Mouse (Mus musculus) stomach, postnatal 0 days (tissue): ENCODE data around the gene Upb1. TPM values are rescaled to one million over a fixed set of nuclear protein-coding genes. Genes with fewer than 3 reads are reported as not detected.
A peak's percentile ranks its signal among the peaks of the same experiment; 100 is the strongest.

Experiments used
- ATAC-seq: fragments of 200-750 bp; cut with Nextera tagmentation; 2 replicates; pipeline ENCODE4 v1.8.0; 2017; ENCODE audit not compliant: low FRiP score, low TSS enrichment
- DNase-seq: peaks from one replicate; pipeline ENCODE4 v3.0.0-alpha.2; 2016; ENCODE audit warnings: low spot score
- H3K27ac ChIP-seq: fragments of 300-500 bp; sonication (generic); replicated peaks from 2 replicates; pipeline ENCODE4 v1.5.1; 2014; ENCODE audit warnings: mild to moderate bottlenecking, control low read depth
- H3K27me3 ChIP-seq: fragments of 300-500 bp; sonication (generic); 2 replicates; pipeline ENCODE4 v1.6.1; 2014; ENCODE audit warnings: low read length; ENCODE audit not compliant: control insufficient read depth, insufficient read depth
- H3K36me3 ChIP-seq: fragments of 300-500 bp; sonication (generic); 2 replicates; pipeline ENCODE4 v1.6.1; 2014; ENCODE audit warnings: low read length, mixed read lengths; ENCODE audit not compliant: control insufficient read depth, insufficient read depth
- H3K4me1 ChIP-seq: fragments of 300-500 bp; sonication (generic); replicated peaks from 2 replicates; pipeline ENCODE4 v1.6.1; 2014; ENCODE audit warnings: antibody characterized with exemption; ENCODE audit not compliant: control insufficient read depth, insufficient read depth
- H3K4me2 ChIP-seq: fragments of 300-500 bp; sonication (generic); replicated peaks from 2 replicates; pipeline ENCODE4 v1.6.1; 2014; ENCODE audit warnings: low read depth, mild to moderate bottlenecking, control low read depth, moderate library complexity
- H3K4me3 ChIP-seq: fragments of 300-500 bp; sonication (generic); 2 replicates; pipeline ENCODE4 v1.5.1; 2014; ENCODE audit warnings: low read depth, low read length, control low read depth
- H3K9ac ChIP-seq: fragments of 300-500 bp; sonication (generic); 2 replicates; pipeline ENCODE4 v1.6.1; 2014; ENCODE audit warnings: mild to moderate bottlenecking, low read length, control low read depth, mixed read lengths
- H3K9me3 ChIP-seq: fragments of 300-500 bp; sonication (generic); 2 replicates; pipeline ENCODE4 v1.6.1; 2016; ENCODE audit warnings: low read length; ENCODE audit not compliant: control insufficient read depth
- CTCF ChIP-seq: IDR thresholded peaks from 2 replicates; pipeline ENCODE4 v1.5.1; 2016; ENCODE audit warnings: antibody characterized with exemption, low read depth, mild to moderate bottlenecking, moderate library complexity
- EP300 ChIP-seq: optimal IDR thresholded peaks from 2 replicates; pipeline ENCODE3; 2016; ENCODE audit warnings: antibody characterized with exemption
- WGBS: fragments of 180-500 bp; shearing (Covaris S2); extraction: QIAGEN DNeasy Blood & Tissue Kit; methylation state at CpG from one replicate; pipeline ENCODE4 v1.1.7; 2014; 5-methylcytosine and 5-hydroxymethylcytosine counted together
- polyA plus RNA-seq: library from polyadenylated mRNA; unstranded; fragments of >200 nt; fragmentation: Nextera tagmentation; extraction: Ambion mirVana; gene quantifications from 2 replicates; pipeline ENCODE4 v1.2.1, GENCODE M21; 2015

Upb1 gene
- polyA plus RNA-seq, 1 experiment from 2014 or later, result 3.8 TPM

GRCm38 (mm10) chr10:75412114-75413103 is 11.5 kb downstream of the Upb1 start:
- DNase-seq (no peak), ATAC-seq (peak; percentile 45; the same call in 1 of the 2 replicates)
- H3K4me3 ChIP-seq, result no peak overlapping the region
- TF ChIP-seq CTCF (no peak), EP300 (no peak)
- H3K9ac ChIP-seq, result no peak overlapping the region
- H3K36me3 ChIP-seq, result no peaks in the 10 kb centered on the region
- no peaks in the 10 kb centered on the region for H3K9me3 ChIP-seq
- H3K4me2 ChIP-seq, result no peak overlapping the region
- no peaks in the 10 kb centered on the region for H3K27me3 ChIP-seq
- H3K4me1 ChIP-seq, result no peaks in the 10 kb centered on the region
- no peak overlapping the region for H3K27ac ChIP-seq
- WGBS, result 55% methylated on average over 27 of the region's 27 CpGs

GRCm38 (mm10) chr10:75414925-75415324 is 14.0 kb downstream of the Upb1 start:
- no peak for DNase-seq
- no peaks in the 10 kb centered on the region for H3K27me3 ChIP-seq
- H3K9me3 ChIP-seq, result no peaks in the 10 kb centered on the region
- no peak overlapping the region for H3K4me2 ChIP-seq
- TF ChIP-seq CTCF, result no peak
- no peak for TF ChIP-seq EP300
- WGBS, result 80% methylated on average over 7 of the region's 7 CpGs
- H3K27ac ChIP-seq, result no peak overlapping the region
- H3K4me3 ChIP-seq, result no peak overlapping the region
- no peak overlapping the region for H3K9ac ChIP-seq
- H3K36me3 ChIP-seq, result no peaks in the 10 kb centered on the region
- H3K4me1 ChIP-seq, result no peaks in the 10 kb centered on the region
- ATAC-seq, result no peak

GRCm38 (mm10) chr10:75417363-75418042 is 16.6 kb downstream of the Upb1 start:
- TF ChIP-seq CTCF (peak; percentile 29), EP300 (no peak)
- Histone ChIP-seq H3K4me1 (no peaks in the 10 kb centered on the region), H3K4me3 (no peak overlapping the region), H3K27me3 (no peaks in the 10 kb centered on the region), H3K36me3 (no peaks in the 10 kb centered on the region), H3K4me2 (no peak overlapping the region), H3K9me3 (no peaks in the 10 kb centered on the region), H3K9ac (no peak overlapping the region), H3K27ac (no peak overlapping the region)
- 61% methylated on average over 8 of the region's 8 CpGs for WGBS
- DNase-seq, result no peak
- ATAC-seq, result no peak

- TF ChIP-seq CTCF (no peak), EP300 (no peak)
- Histone ChIP-seq H3K9ac (no peak overlapping the region), H3K4me2 (no peak overlapping the region), H3K4me1 (no peaks in the 10 kb centered on the region), H3K36me3 (no peaks in the 10 kb centered on the region), H3K4me3 (no peak overlapping the region), H3K9me3 (no peaks in the 10 kb centered on the region), H3K27me3 (no peaks in the 10 kb centered on the region), H3K27ac (no peak overlapping the region)
- no peak for ATAC-seq
- WGBS, result 44% methylated on average over 4 of the region's 4 CpGs
- DNase-seq, result no peak
Measured at GRCm38 (mm10) chr10:75418747-75419146, 17.8 kb downstream of the Upb1 start.

GRCm38 (mm10) chr10:75424498-75424901 is 23.6 kb downstream of the Upb1 start:
- H3K36me3 ChIP-seq, result no peaks in the 10 kb centered on the region
- no peak overlapping the region for H3K4me2 ChIP-seq
- TF ChIP-seq EP300, result no peak
- no peak for TF ChIP-seq CTCF
- H3K4me3 ChIP-seq, result no peak overlapping the region
- H3K9me3 ChIP-seq, result no peaks in the 10 kb centered on the region
- ATAC-seq (no peak), DNase-seq (no peak)
- H3K4me1 ChIP-seq, result no peaks in the 10 kb centered on the region
- no peak overlapping the region for H3K27ac ChIP-seq
- 65% methylated on average over 10 of the region's 10 CpGs for WGBS
- no peaks in the 10 kb centered on the region for H3K27me3 ChIP-seq
- no peak overlapping the region for H3K9ac ChIP-seq
